Mouse (Mus musculus): ENCODE measurements at regions not wholly inside any gene's neighbourhood (a gene's known extent, or its start where the extent isn't known, plus 50 kb on each side); places are given as distances from the start of the nearest gene placed in this dataset.

DNA sequence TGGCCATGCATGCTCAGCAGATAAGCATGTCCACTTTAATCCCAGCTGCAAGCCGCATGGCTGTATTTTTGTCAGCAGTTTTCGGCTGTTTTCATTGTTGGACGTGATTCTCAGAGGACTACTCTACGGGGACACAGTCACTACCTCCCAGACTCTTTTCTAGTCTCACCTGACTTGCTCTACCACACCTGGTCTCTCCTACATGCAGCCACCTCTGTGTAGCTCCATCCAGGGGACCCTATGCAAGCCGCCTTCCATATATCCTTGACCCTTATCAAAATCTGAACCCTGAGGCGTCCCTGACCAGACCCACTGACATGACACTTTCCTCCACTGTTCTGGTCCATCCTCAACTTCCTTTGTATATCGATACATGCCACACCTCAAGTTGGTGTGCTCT, 402.2 kb downstream of the Efnb2 start:
- DNase-seq: no peak

DNA sequence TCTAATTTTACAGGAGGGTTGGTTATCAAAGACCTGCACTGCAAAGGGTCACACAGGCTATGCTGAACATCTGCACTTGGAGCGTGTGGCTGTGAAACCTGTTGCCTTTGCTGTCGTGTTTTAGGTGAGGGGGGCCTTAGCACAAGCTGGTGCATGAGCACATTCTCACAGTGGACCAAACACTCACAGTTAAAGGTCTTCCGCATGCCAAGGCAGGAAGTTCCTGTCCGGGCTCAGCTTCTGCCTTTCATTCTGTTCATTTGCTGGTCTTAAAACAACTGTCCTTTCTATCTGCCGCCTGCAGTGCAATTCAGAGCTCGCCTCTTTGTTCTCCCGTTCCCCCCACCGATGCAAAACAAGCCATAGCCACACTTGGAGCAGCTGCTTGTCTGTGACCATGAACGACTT, 402.8 kb downstream of the Efnb2 start:
- no peak for DNase-seq

DNA sequence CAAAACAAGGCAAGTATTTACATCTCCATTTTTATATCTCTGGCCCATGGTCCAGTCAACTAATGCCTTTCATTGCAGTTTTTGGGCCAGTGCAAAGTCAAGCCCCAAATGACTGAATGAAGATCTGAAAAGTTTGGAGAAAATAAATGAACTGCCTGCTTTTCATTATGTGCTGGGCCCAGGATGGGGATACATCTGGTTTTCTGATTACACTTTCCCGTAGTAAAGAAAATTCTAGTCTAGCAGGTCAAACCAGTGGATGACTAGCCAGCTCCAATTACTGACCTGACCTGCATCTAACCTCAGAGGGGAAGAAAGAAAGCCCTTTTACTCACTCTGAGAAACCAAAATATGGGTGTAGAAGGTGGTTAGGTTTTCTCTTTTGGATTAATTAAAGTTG, 404.7 kb downstream of the Efnb2 start:
- no peak for DNase-seq

DNA sequence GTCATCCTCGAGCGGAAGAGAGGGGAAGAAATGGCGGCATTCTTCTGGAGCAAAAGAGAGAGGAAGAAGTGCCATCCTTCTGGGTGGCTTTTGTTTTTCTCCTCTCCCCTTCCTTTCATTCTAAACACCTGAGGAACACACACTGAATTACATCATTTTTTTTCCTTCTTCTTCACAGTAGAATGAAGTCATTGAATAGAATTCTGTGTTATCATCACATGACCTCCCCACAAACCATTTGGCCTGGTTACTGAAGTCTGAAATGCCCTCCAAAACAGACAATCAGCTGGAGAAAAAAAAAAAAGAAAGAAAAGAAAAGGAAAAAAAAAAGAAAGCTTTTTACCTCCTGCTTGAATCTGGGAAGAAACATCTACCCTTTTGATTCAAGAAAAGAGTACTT, 406.6 kb downstream of the Efnb2 start:
- no peak for DNase-seq

GRCm38 (mm10) chr8:8244599-8244998, 416.4 kb downstream of the Efnb2 start:
- DNase-seq: no peak

GRCm38 (mm10) chr8:8241755-8242501, 419.1 kb downstream of the Efnb2 start:
- DNase-seq: no peak

GRCm38 (mm10) chr8:8241051-8241688, 419.9 kb downstream of the Efnb2 start:
- DNase-seq: no peak

- peak; percentile 32 for DNase-seq
Measured at GRCm38 (mm10) chr8:8239489-8239888, 421.6 kb downstream of the Efnb2 start.

GRCm38 (mm10) chr8:8238051-8238450, 423.0 kb downstream of the Efnb2 start:
- DNase-seq: no peak

DNA sequence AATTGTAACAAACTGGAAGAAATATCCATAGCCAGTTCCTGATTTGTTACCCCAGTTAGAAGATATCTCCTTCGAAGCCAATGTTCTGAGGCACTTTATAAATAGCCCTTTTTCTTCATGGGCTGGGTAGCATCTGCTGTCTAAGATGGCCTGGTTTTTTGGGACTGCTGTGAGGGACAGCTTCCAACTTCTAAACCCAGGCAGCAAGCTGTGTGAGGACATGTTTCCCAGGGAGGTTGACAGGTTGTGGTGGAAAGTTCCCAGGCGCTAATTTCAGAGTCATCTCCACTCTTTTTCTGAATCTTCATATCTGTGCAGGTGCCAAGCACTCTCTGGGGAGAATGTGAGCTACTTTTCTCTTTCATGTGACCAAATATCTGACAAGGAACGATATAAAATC, 427.4 kb downstream of the Efnb2 start:
- no peak for DNase-seq

- no peak for DNase-seq
Measured at GRCm38 (mm10) chr8:8233156-8233555, 427.9 kb downstream of the Efnb2 start.

- DNase-seq: no peak
Measured at GRCm38 (mm10) chr8:8231996-8232632, 428.9 kb downstream of the Efnb2 start.

GRCm38 (mm10) chr8:8231308-8231985, 429.6 kb downstream of the Efnb2 start:
- DNase-seq: peak; percentile 21

DNA sequence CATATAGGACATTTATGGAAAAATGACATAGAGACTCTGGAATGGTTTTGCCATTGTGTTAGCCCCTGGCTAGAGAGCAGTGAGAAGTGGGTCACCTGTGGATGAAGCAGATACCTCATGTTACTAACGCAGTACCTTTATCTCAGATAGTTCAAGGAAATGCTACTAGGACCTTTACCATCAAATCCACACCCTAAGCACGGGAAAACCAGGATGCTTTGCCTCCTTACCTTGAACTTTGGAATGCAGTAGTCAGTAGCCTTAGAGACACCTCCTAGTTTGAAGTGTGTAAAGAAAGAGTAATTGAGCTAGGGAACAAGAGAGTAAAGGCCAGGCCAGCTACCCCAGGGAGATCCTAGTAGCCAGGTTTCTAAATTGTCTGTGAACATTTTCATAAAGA, 435.0 kb downstream of the Efnb2 start:
- no peak for DNase-seq

DNA sequence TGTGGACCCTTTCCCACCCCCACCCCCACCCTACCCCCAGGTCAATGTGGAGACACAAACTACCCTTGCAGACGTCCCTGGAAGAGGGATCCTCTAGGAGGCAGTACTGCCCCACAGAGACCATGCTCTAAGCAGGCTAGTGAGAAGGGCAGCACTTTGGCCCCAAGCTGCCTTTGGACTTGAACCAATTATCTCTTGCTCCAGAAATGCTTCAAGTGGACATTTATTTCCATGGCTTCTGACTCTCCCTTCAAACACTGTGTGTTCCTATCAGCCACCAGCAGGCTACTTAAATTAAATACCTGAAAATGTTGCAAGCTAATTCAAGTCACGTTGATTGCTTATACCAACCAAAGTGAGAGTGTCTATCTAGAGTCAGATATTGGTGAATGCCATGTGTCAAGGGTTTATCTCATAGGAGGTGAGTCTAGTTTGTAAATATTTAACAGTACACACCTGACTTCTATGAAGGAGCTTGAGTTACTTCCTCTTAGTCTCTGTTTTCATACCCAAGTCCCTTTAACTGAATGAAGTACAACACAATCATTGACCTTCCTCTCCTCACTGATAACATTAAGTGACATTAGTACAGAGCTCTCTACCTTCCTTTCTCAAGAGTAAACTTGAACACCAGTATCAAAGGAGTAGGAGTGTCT, 435.7 kb downstream of the Efnb2 start:
- peak; percentile 46 for DNase-seq

- no peak for DNase-seq
Measured at GRCm38 (mm10) chr8:8220395-8221031, 440.5 kb downstream of the Efnb2 start.

- DNase-seq: no peak
Measured at GRCm38 (mm10) chr8:8219701-8220394, 441.2 kb downstream of the Efnb2 start.

GRCm38 (mm10) chr8:8193036-8193435, 468.0 kb downstream of the Efnb2 start:
- DNase-seq: no peak

GRCm38 (mm10) chr8:8186046-8186445, 475.0 kb downstream of the Efnb2 start:
- DNase-seq: no peak

DNA sequence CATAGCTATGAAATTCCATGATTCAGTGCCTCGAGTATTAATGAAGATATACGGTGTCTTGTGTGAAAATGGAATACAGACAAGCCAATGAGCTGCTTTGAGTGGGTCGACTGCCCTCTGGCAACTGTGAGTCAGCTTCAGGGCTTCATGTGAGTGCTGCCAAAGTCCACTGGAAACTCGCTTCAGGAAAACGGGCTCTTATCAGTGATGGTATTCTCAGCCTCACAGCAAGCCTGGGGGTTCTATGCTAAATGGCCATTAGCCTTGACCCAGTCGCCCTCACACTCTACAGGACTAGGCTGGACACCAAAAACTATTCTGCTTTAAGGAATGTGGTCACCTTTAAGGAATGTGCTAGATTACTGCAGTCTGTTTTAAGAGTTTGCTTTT, 477.8 kb downstream of the Efnb2 start:
- no peak for DNase-seq

DNA sequence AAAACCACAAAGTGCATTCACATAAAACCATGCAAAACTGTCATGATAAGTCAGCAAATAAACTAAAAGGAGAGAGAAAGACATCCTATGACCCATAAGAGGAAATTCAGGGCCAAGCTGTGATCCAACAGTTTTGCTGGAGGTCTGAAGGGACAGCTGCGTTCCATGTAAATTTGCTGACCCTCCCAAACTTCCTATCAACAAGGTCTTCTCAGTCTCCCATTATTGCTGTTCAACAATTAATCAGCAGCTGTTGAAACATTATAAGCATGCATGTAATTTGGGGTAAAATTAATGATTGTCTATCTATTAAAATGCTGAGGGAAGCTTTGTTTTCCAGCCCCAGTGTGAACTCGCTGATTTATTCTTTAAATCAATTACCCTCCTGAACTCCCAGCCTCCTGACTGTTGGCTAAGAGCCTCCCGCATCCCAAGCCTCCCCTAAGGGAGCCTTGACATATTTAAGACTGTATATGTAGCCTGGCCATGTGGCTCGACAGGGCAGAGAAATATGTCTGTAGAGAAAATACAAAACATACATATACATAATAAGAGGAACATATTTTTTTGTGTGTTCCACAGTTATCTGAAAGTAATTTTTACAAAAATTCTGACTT, 478.3 kb downstream of the Efnb2 start:
- DNase-seq: no peak

- DNase-seq: no peak
Measured at GRCm38 (mm10) chr8:8182108-8182507, 478.9 kb downstream of the Efnb2 start.
